Mouse (Mus musculus): Measurements from ENCODE around the gene Pip5kl1. TPM values are rescaled to one million over a fixed set of nuclear protein-coding genes. Genes with fewer than 3 reads are reported as not detected.

Pip5kl1 gene
- total and polyA plus RNA-seq, 2 experiments from 2014 or later, result 15.1 to 19.1 TPM

- 68% methylated on average over 7 of the region's 7 CpGs for WGBS
- no peaks in the 10 kb centered on the region for H3K36me3 ChIP-seq (ENCODE audit: insufficient read depth, low read length)
- H3K4me2 ChIP-seq (ENCODE audit: low read depth, low read length), result no peak overlapping the region
- H3K4me1 ChIP-seq (ENCODE audit: insufficient read depth, low read length), result no peaks in the 10 kb centered on the region
- no peaks in the 10 kb centered on the region for H3K27me3 ChIP-seq (ENCODE audit: insufficient read depth, low read length)
- ATAC-seq (no peak), DNase-seq (ENCODE audit: low spot score) (no peak)
- TF ChIP-seq CTCF (IDR thresholded peaks at IDR 0.05; ENCODE audit: low read depth), result no peak
- H3K27ac ChIP-seq, result peak overlapping the region; percentile 36; the same call in 1 of the 2 replicates
- no peaks in the 10 kb centered on the region for H3K9me3 ChIP-seq (ENCODE audit: low read length)
- H3K4me3 ChIP-seq (ENCODE audit: low read length), result no peak overlapping the region
- no peak overlapping the region for H3K9ac ChIP-seq (replicated peaks; ENCODE audit: low read length)
These were observed 18.6 kb upstream of the Pip5kl1 start for GRCm38 (mm10) chr2:32556019-32556418.

- DNase-seq (ENCODE audit: low spot score) (peak; percentile 65), ATAC-seq (peak; percentile 93)
- TF ChIP-seq CTCF (IDR thresholded peaks at IDR 0.05; ENCODE audit: low read depth), result no peak
- no peaks in the 10 kb centered on the region for H3K9me3 ChIP-seq (ENCODE audit: low read length)
- no peak overlapping the region for H3K4me3 ChIP-seq (ENCODE audit: low read length)
- peak overlapping the region; percentile 13; the same call in 1 of the 2 replicates for H3K4me2 ChIP-seq (ENCODE audit: low read depth, low read length)
- 16% methylated on average over 5 of the region's 5 CpGs for WGBS
- H3K4me1 ChIP-seq (ENCODE audit: insufficient read depth, low read length), result no peaks in the 10 kb centered on the region
- peaks cover 11% of the 10 kb centered on the region; the same call in 1 of the 2 replicates for H3K36me3 ChIP-seq (ENCODE audit: insufficient read depth, low read length)
- 0 out of 2 replicates have a peak overlapping the region, but pooled peaks have one; percentile 18 for H3K9ac ChIP-seq (replicated peaks; ENCODE audit: low read length)
- no peaks in the 10 kb centered on the region for H3K27me3 ChIP-seq (ENCODE audit: insufficient read depth, low read length)
- H3K27ac ChIP-seq, result peak overlapping the region; percentile 83
These were observed 15.0 kb upstream of the Pip5kl1 start for GRCm38 (mm10) chr2:32559570-32559969.

DNA sequence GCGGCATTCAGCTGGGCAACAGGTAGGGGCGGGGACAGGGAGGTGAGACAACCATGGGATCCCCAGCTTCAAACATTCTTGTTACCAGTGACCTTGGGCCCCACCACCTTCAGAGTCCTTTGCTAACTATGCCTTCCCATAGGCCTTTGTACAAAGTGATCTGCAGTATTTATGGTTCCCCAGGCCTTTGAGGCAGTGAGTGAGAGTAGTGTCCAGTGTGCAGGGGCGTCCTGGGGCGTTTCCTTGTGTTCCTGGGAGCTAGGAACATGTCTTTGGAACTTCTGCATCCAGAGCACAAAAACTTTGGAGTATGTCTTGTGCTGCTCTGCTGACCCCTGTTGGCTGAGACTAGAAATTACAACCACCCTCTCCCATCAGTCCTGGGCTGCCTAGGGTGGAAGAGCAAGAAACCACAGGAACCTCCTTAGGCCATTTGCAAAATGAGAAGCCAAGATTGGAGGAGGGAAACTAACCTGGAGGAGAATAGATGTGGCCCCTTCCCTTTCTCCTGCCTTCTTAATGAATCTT is 8.0 kb upstream of the Pip5kl1 start:
- Histone ChIP-seq H3K4me2 (ENCODE audit: low read depth, low read length) (no peak overlapping the region), H3K9ac (replicated peaks; ENCODE audit: low read length) (no peak overlapping the region), H3K27me3 (ENCODE audit: insufficient read depth, low read length) (no peaks in the 10 kb centered on the region), H3K4me1 (ENCODE audit: insufficient read depth, low read length) (peaks cover 4% of the 10 kb centered on the region; the same call in 1 of the 2 replicates), H3K27ac (no peak overlapping the region), H3K4me3 (ENCODE audit: low read length) (no peak overlapping the region), H3K36me3 (ENCODE audit: insufficient read depth, low read length) (peaks cover 46% of the 10 kb centered on the region), H3K9me3 (ENCODE audit: low read length) (no peaks in the 10 kb centered on the region)
- DNase-seq (ENCODE audit: low spot score) (peak; percentile 85), ATAC-seq (peak; percentile 48; the same call in 1 of the 2 replicates)
- TF ChIP-seq CTCF (IDR thresholded peaks at IDR 0.05; ENCODE audit: low read depth), result peak; percentile 92
- 49% methylated on average over 4 of the region's 4 CpGs for WGBS

GRCm38 (mm10) chr2:32568149-32568548 is 6.4 kb upstream of the Pip5kl1 start:
- H3K4me3 ChIP-seq (ENCODE audit: low read length), result no peak overlapping the region
- 45% methylated on average over 5 of the region's 5 CpGs for WGBS
- no peak overlapping the region for H3K9ac ChIP-seq (replicated peaks; ENCODE audit: low read length)
- no peak for ATAC-seq
- H3K27ac ChIP-seq, result no peak overlapping the region
- peaks cover 11% of the 10 kb centered on the region for H3K4me1 ChIP-seq (ENCODE audit: insufficient read depth, low read length)
- H3K4me2 ChIP-seq (ENCODE audit: low read depth, low read length), result no peak overlapping the region
- H3K27me3 ChIP-seq (ENCODE audit: insufficient read depth, low read length), result no peaks in the 10 kb centered on the region
- DNase-seq (ENCODE audit: low spot score), result no peak
- peaks cover 46% of the 10 kb centered on the region for H3K36me3 ChIP-seq (ENCODE audit: insufficient read depth, low read length)
- no peaks in the 10 kb centered on the region for H3K9me3 ChIP-seq (ENCODE audit: low read length)
- TF ChIP-seq CTCF (IDR thresholded peaks at IDR 0.05; ENCODE audit: low read depth), result no peak

GRCm38 (mm10) chr2:32568941-32569340 is 5.7 kb upstream of the Pip5kl1 start:
- no peaks in the 10 kb centered on the region for H3K27me3 ChIP-seq (ENCODE audit: insufficient read depth, low read length)
- no peak for DNase-seq (ENCODE audit: low spot score)
- H3K4me2 ChIP-seq (ENCODE audit: low read depth, low read length), result no peak overlapping the region
- H3K4me1 ChIP-seq (ENCODE audit: insufficient read depth, low read length), result peaks cover 11% of the 10 kb centered on the region
- no peak overlapping the region for H3K9ac ChIP-seq (replicated peaks; ENCODE audit: low read length)
- ATAC-seq, result no peak
- peaks cover 39% of the 10 kb centered on the region for H3K36me3 ChIP-seq (ENCODE audit: insufficient read depth, low read length)
- H3K27ac ChIP-seq, result no peak overlapping the region
- 77% methylated on average over 3 of the region's 3 CpGs for WGBS
- no peak for TF ChIP-seq CTCF (IDR thresholded peaks at IDR 0.05; ENCODE audit: low read depth)
- no peaks in the 10 kb centered on the region for H3K9me3 ChIP-seq (ENCODE audit: low read length)
- H3K4me3 ChIP-seq (ENCODE audit: low read length), result no peak overlapping the region

DNA sequence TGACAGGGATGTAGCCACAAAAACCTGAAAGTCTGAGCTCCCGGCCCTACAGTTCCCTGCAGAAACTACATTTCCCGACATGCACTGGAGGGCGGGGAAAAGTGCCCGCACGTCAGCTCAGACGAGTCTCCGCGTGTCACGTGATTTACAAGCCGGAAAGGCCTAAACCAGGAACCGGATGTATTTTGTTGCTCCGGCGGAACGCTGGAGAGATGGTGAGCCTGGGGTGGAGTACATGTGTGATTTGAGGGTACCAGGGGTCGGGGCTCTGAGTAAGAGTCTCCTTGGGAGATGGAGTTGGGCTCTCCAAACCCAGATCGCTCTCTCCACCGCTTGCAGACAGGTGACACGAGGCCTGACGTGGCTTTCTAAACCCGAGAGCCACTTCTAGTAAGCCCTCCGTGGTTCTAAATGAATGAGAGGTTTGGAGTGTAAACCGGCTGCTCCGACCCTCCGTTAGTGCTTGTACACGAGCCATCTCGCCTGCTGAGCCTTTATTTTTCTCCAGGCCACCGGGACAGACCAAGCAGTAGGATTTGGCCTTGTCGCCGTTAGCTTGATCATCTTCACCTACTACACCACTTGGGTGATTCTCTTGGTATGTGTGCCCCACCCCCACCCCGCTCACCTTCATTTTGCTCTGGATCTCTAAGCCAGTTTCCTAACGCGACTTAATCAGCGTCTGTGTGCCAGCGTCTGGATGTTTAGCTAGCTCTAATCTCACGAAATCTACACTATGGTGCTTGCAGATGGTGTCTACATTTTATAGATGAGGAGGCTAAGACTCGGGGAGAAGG is 3.7 kb upstream of the Pip5kl1 start, which contains the start of gene Dpm2:
Gene Dpm2 (plus strand): TSS at position 161 of the 797 bp plus-strand sequence.
- WGBS, result 1% methylated on average over 36 of the region's 36 CpGs
- Histone ChIP-seq H3K4me3 (ENCODE audit: low read length) (peak within 1 kb of the TSS; percentile 68), H3K9me3 (ENCODE audit: low read length) (no peaks in the 10 kb centered on the region), H3K9ac (replicated peaks; ENCODE audit: low read length) (peak within 1 kb of the TSS; percentile 84), H3K27ac (peak within 1 kb of the TSS; percentile 79), H3K4me2 (ENCODE audit: low read depth, low read length) (peak within 1 kb of the TSS; percentile 98), H3K36me3 (ENCODE audit: insufficient read depth, low read length) (peaks cover 30% of the 10 kb centered on the region), H3K4me1 (ENCODE audit: insufficient read depth, low read length) (peaks cover 15% of the 10 kb centered on the region), H3K27me3 (ENCODE audit: insufficient read depth, low read length) (no peaks in the 10 kb centered on the region)
- TF ChIP-seq CTCF (IDR thresholded peaks at IDR 0.05; ENCODE audit: low read depth), result no peak
- DNase-seq (ENCODE audit: low spot score), result peak; percentile 97
- ATAC-seq, result peak; percentile 85

All from hindbrain, postnatal 0 days (tissue).